ENCODE assay signal across 8 mouse cellular contexts in the genomic region with DNA sequence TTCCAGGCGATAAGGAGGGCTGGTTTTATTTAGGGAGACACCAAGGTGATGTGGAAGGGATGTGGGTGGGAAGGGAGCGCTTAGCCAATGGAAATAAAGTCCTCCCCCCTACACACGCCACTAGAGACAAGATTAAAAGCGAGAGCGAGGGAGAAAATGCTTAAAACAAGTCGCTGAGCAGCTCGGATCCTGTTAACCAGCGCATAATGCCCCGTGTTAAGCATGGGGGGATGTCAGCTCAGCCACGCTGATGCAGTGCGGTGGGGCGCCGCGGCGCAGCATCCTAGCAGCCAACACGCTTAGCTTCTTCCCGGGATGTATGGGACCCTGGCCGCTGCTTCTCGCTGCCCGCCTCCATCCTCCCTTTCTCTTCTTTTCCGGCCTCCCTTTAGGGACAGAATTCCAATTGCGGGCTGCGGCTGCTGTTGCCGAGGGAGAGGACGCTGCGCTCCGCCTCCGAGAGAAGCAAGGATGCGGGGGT. TPM values are rescaled to one million over a fixed set of nuclear protein-coding genes. Genes with fewer than 3 reads are reported as not detected.
A peak's percentile ranks its signal among the peaks of the same experiment; 100 is the strongest.
DNase-seq lines count a peak whose midpoint lies in the region; ATAC-seq lines count a peak whose summit lies in the region.
"Had no signal": no experiment of that assay in that cellular context is flagged by ENCODE, and none has a peak within 500 bp of the region (broad histone marks: within the 10 kb centered on the region; RNA-seq: fewer than 3 reads in every experiment).

A gene (minus strand): TSS at position 57 of the 481 bp plus-strand sequence.

- peaks cover 59% of the 10 kb centered on the region for H3K27me3 ChIP-seq in forebrain, embryonic 12.5 days
- peaks cover 41% of the 10 kb centered on the region for H3K27me3 ChIP-seq in neural tube, embryonic 12.5 days (replicated peaks)

- peak within 1 kb of the TSS; percentile 40 for H3K4me3 ChIP-seq in forebrain, embryonic 12.5 days (replicated peaks)
- peak within 1 kb of the TSS; percentile 37 for H3K4me3 ChIP-seq in neural tube, embryonic 12.5 days
- H3K4me3 ChIP-seq: liver, embryonic 13.5 days had no signal

- 2% methylated on average over 29 of the region's 29 CpGs for WGBS in forebrain, embryonic 12.5 days
- 1% methylated on average over 29 of the region's 29 CpGs for WGBS in neural tube, embryonic 12.5 days

- H3K9me3 ChIP-seq in forebrain, embryonic 12.5 days, result no peaks in the 10 kb centered on the region
- no peaks in the 10 kb centered on the region for H3K9me3 ChIP-seq in neural tube, embryonic 12.5 days
- H3K9me3 ChIP-seq: liver, embryonic 13.5 days had no signal

- no peaks in the 10 kb centered on the region for H3K36me3 ChIP-seq in forebrain, embryonic 12.5 days (replicated peaks)
- no peaks in the 10 kb centered on the region for H3K36me3 ChIP-seq in neural tube, embryonic 12.5 days
- H3K36me3 ChIP-seq: liver, embryonic 13.5 days had no signal

- 0 out of 2 replicates have a peak, but pooled peaks have one; percentile 52 for ATAC-seq in forebrain, embryonic 12.5 days (ENCODE audit: low FRiP score)
- no peak for ATAC-seq in neural tube, embryonic 12.5 days (ENCODE audit: low FRiP score, low read depth)
- no peak for ATAC-seq in erythroblast, adult 5-6 weeks (replicated peaks; ENCODE audit: low FRiP score, poor library complexity, severe bottlenecking)

- H3K9ac ChIP-seq in forebrain, embryonic 12.5 days, result peak within 1 kb of the TSS; percentile 36
- peak within 1 kb of the TSS; percentile 58 for H3K9ac ChIP-seq in neural tube, embryonic 12.5 days
- H3K9ac ChIP-seq: liver, embryonic 13.5 days had no signal

- H3K4me1 ChIP-seq in forebrain, embryonic 12.5 days, result peaks cover 42% of the 10 kb centered on the region
- H3K4me1 ChIP-seq in neural tube, embryonic 12.5 days, result peaks cover 29% of the 10 kb centered on the region
- H3K4me1 ChIP-seq: liver, embryonic 13.5 days had no signal

- peak within 1 kb of the TSS; percentile 56 for H3K4me2 ChIP-seq in forebrain, embryonic 12.5 days
- H3K4me2 ChIP-seq in neural tube, embryonic 12.5 days (replicated peaks), result peak within 1 kb of the TSS; percentile 69
- H3K4me2 ChIP-seq: liver, embryonic 13.5 days had no signal

- no peak within 1 kb of the TSS for H3K27ac ChIP-seq in forebrain, embryonic 12.5 days
- no peak within 1 kb of the TSS for H3K27ac ChIP-seq in neural tube, embryonic 12.5 days
- H3K27ac ChIP-seq: liver, embryonic 13.5 days had no signal

- peak; percentile 33 for DNase-seq in embryo, embryonic 10.5 days (ENCODE audit: low spot score)
- DNase-seq in left cerebral cortex, adult 11 months (ENCODE audit: low spot score), result peak; percentile 58
- DNase-seq in adrenal gland, postnatal 4 days (ENCODE audit: low spot score in 2 of 2), result no peak
- DNase-seq in heart, adult 8-10 months (ENCODE audit: low spot score), result no peak
- DNase-seq: liver, embryonic 13.5 days had no signal

RNA-seq across cellular contexts. Expression of the gene that starts here (rescaled TPM):
- polyA plus RNA-seq in forebrain, embryonic 12.5 days (2016; fragmentation: Nextera tagmentation; extraction: Ambion mirVana), result 3.2 and 3.3 TPM in 2 replicates
- polyA plus RNA-seq in neural tube, embryonic 12.5 days (2016; fragmentation: Nextera tagmentation; extraction: Ambion mirVana), result 6.6 and 8.4 TPM in 2 replicates
- total RNA-seq in adrenal gland, postnatal 4 days (2021), result 1 to 10 TPM; 4.4 to 6.0 TPM
- total RNA-seq in heart, adult 8-10 months (2022), result under 1 TPM in 1 of 4 experiments, not detected in 3; 0.08 TPM
- total RNA-seq in erythroblast, adult 5-6 weeks (2015; ENCODE audit: low replicate concordance), result not detected in 2 replicates
- total RNA-seq in erythroblast, adult 5-6 weeks (2017; ENCODE audit: low replicate concordance), result not detected in 2 replicates
- polyA plus RNA-seq: liver, embryonic 13.5 days had no signal

Comparison
In these comparisons a context has a peak if more than half of its experiments do, and no peak if none do; other contexts are left out.
1. RNA of the gene that starts here (total RNA-seq): 4.4 to 6.0 TPM in adrenal gland, postnatal 4 days; 0.08 TPM in heart, adult 8-10 months and not detected in erythroblast, adult 5-6 weeks; every median in the first group is over 4 times any median in the second.
2. DNase-seq: peak in embryo, embryonic 10.5 days (single experiment) and left cerebral cortex, adult 11 months (single experiment); none in adrenal gland, postnatal 4 days (0 of 2) and heart, adult 8-10 months (single experiment).